Mouse (Mus musculus): ENCODE data around the gene Adk.
"Not testable (repeated sequence)": the region's sequence is repeated elsewhere in the genome, so short reads cannot be mapped to it uniquely, and the experiment has no call there.

Gene Adk

GRCm38 (mm10) chr14:21477181-21477580 lies 424.8 kb downstream of the Adk start:
- in situ Hi-C loops (cut with MboI, MseI): no loop called here

GRCm38 (mm10) chr14:21479566-21479965 lies 427.2 kb downstream of the Adk start:
- in situ Hi-C loops (cut with MboI, MseI): no loop called here

- in situ Hi-C loops (cut with MboI, MseI): no loop called here
Observed at GRCm38 (mm10) chr14:21480191-21480590, 427.8 kb downstream of the Adk start.

- in situ Hi-C loops (cut with MboI, MseI): no loop called here
Observed at GRCm38 (mm10) chr14:21481231-21481630, 428.9 kb downstream of the Adk start, which contains the start of gene Kat6b. Gene Kat6b (plus strand): TSS chr14:21481434.

- in situ Hi-C loops (cut with MboI, MseI): no loop called here
Observed at GRCm38 (mm10) chr14:21484199-21484598, 431.8 kb downstream of the Adk start.

GRCm38 (mm10) chr14:21484693-21485092 lies 432.3 kb downstream of the Adk start:
- in situ Hi-C loops (cut with MboI, MseI): no loop called here

GRCm38 (mm10) chr14:21485961-21486520 lies 433.7 kb downstream of the Adk start:
- in situ Hi-C loops (cut with MboI, MseI): no loop called here

GRCm38 (mm10) chr14:21487135-21487534 lies 434.8 kb downstream of the Adk start:
- in situ Hi-C loops (cut with MboI, MseI): not testable (repeated sequence)

GRCm38 (mm10) chr14:21488426-21489115 lies 436.2 kb downstream of the Adk start:
- in situ Hi-C loops (cut with MboI, MseI): not testable (repeated sequence)

GRCm38 (mm10) chr14:21489116-21489485 lies 436.7 kb downstream of the Adk start:
- in situ Hi-C loops (cut with MboI, MseI): no loop called here

GRCm38 (mm10) chr14:21490141-21490540 lies 437.8 kb downstream of the Adk start:
- in situ Hi-C loops (cut with MboI, MseI): no loop called here

All from T-helper 2 cell (primary cell).